Mouse (Mus musculus): ENCODE data around the gene Olfr944. TPM values are rescaled to one million over a fixed set of nuclear protein-coding genes. Genes with fewer than 3 reads are reported as not detected.

Gene Olfr944
- polyA plus RNA-seq (2014; fragmentation: Nextera tagmentation; extraction: Ambion mirVana) = not detected in 2 replicates

DNA sequence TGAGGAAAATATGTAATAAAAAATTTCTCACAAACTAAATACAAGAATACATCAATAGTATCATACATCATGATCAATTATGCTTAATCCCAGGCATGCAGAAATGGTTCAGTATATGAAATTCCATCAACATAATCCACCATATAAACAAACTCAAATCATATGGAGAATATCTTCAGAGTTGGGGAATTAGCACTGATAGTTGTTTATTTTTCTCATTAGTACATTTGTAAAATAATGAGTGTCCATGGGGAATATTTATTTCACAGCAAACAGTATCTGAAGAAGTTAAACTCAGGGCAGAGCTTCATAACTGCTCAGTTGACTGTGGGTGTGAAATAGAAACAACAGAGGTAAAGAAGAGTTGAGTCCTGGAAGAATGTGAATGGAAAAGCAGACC is at the start of gene Olfr944:
Gene Olfr944 (plus strand): TSS at position 301 of the 400 bp plus-strand sequence.
- ATAC-seq (replicated peaks; ENCODE audit: low FRiP score) = no peak

DNA sequence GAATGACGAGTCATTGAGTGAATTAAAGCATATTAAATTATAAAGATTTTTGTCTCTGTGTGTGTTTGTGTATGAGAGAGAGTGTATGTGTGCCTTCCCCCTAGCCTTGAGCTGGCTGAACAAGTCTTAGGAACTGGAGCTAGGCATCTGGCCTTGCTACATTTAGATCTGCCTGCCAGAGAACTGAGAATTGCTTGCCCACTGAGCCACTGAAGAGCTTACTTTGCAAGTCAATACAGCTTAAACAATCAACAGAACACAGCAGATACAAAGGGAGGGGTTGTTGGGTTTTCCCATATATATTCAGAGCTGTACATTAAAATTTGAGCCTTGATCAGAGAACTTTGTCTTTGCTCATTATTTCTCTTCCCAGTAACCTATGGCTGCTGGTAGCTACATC is 49.3 kb upstream of the Olfr944 start:
- Histone ChIP-seq H3K27me3 (replicated peaks; ENCODE audit: control insufficient read depth, insufficient read depth, low read length) (no peaks in the 10 kb centered on the region), H3K4me2 (no peak overlapping the region), H3K4me1 (replicated peaks; ENCODE audit: control insufficient read depth, insufficient read depth, low read length) (no peaks in the 10 kb centered on the region), H3K9ac (ENCODE audit: low read depth, low read length) (no peak overlapping the region), H3K36me3 (ENCODE audit: control insufficient read depth, insufficient read depth, low read length) (no peaks in the 10 kb centered on the region), H3K27ac (ENCODE audit: low read depth, low read length) (no peak overlapping the region), H3K9me3 (ENCODE audit: control insufficient read depth, low read length) (no peaks in the 10 kb centered on the region), H3K4me3 (ENCODE audit: low read depth, low read length) (no peak overlapping the region)
- 57% methylated on average over 1 of the region's 1 CpGs for WGBS
- no peak for ATAC-seq (replicated peaks; ENCODE audit: low FRiP score)
- no peak for DNase-seq (ENCODE audit: low spot score)

More for the DNA sequence above, at the start of gene Olfr944:
- Histone ChIP-seq H3K4me2 (no peak within 1 kb of the TSS), H3K27me3 (replicated peaks; ENCODE audit: control insufficient read depth, insufficient read depth, low read length) (no peaks in the 10 kb centered on the region), H3K4me3 (ENCODE audit: low read depth, low read length) (no peak within 1 kb of the TSS), H3K9ac (ENCODE audit: low read depth, low read length) (no peak within 1 kb of the TSS), H3K27ac (ENCODE audit: low read depth, low read length) (no peak within 1 kb of the TSS), H3K36me3 (ENCODE audit: control insufficient read depth, insufficient read depth, low read length) (no peaks in the 10 kb centered on the region), H3K4me1 (replicated peaks; ENCODE audit: control insufficient read depth, insufficient read depth, low read length) (no peaks in the 10 kb centered on the region), H3K9me3 (ENCODE audit: control insufficient read depth, low read length) (no peaks in the 10 kb centered on the region)
- no peak for DNase-seq (ENCODE audit: low spot score)

DNA sequence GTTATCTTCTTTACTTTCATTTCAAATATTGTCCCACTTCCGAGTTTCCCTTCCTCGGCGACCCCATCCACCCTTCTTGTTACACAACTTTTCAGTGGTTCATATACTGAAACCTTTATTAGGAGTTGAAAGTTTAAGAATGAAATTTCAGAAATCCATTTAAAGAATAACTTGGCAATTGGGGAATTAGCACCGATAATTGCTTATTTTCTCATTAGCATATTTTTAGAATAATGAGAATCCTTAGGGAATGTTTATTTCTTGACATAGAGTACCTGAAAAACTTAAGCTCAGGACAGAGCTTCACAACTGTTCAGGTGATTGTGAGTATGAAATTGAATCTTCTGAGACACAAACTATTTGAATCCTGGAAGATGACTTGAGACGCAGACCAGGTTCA is 35.7 kb upstream of the Olfr944 start, which contains the start of gene Olfr943:
Gene Olfr943 (plus strand): TSS at position 301 of the 400 bp plus-strand sequence.
- Histone ChIP-seq H3K9ac (ENCODE audit: low read depth, low read length) (no peak within 1 kb of the TSS), H3K27ac (ENCODE audit: low read depth, low read length) (no peak within 1 kb of the TSS), H3K9me3 (ENCODE audit: control insufficient read depth, low read length) (no peaks in the 10 kb centered on the region; the same call in 1 of the 2 replicates), H3K4me1 (replicated peaks; ENCODE audit: control insufficient read depth, insufficient read depth, low read length) (no peaks in the 10 kb centered on the region), H3K27me3 (replicated peaks; ENCODE audit: control insufficient read depth, insufficient read depth, low read length) (no peaks in the 10 kb centered on the region), H3K36me3 (ENCODE audit: control insufficient read depth, insufficient read depth, low read length) (no peaks in the 10 kb centered on the region), H3K4me3 (ENCODE audit: low read depth, low read length) (no peak within 1 kb of the TSS), H3K4me2 (no peak within 1 kb of the TSS)
- ATAC-seq (replicated peaks; ENCODE audit: low FRiP score) (no peak), DNase-seq (ENCODE audit: low spot score) (no peak)
- WGBS = 86% methylated on average over 5 of the region's 5 CpGs

DNA sequence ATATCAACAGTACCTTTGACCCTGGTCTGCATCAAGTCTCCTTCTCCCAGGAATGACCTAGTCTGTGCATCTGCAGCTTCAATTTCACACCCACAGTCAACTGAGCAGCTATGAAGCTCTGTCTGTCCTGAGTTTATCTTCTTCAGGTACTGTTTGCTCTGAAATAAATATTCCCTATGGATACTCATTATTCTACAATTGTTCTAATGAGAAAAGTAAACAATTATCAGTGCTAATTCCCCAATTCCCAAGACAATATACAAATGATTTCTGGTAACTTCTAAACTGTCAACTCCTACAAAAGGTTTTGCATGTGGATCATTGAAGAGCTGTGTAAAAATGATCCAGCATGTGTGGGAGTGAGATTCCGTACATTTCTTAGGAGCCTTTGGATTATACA is 48.2 kb downstream of the Olfr944 start, which contains the start of gene Olfr1537:
Gene Olfr1537 (minus strand): TSS at position 101 of the 400 bp plus-strand sequence.
- H3K9me3 ChIP-seq (ENCODE audit: control insufficient read depth, low read length) = no peaks in the 10 kb centered on the region
- ATAC-seq (replicated peaks; ENCODE audit: low FRiP score) = no peak

More for the DNA sequence above, 48.2 kb downstream of the Olfr944 start, which contains the start of gene Olfr1537:
- no peak within 1 kb of the TSS for H3K27ac ChIP-seq (ENCODE audit: low read depth, low read length)
- H3K9ac ChIP-seq (ENCODE audit: low read depth, low read length) = no peak within 1 kb of the TSS
- H3K4me3 ChIP-seq (ENCODE audit: low read depth, low read length) = no peak within 1 kb of the TSS
- H3K27me3 ChIP-seq (replicated peaks; ENCODE audit: control insufficient read depth, insufficient read depth, low read length) = no peaks in the 10 kb centered on the region
- 82% methylated on average over 1 of the region's 1 CpGs for WGBS
- no peak within 1 kb of the TSS for H3K4me2 ChIP-seq
- no peaks in the 10 kb centered on the region for H3K36me3 ChIP-seq (ENCODE audit: control insufficient read depth, insufficient read depth, low read length)
- no peaks in the 10 kb centered on the region for H3K4me1 ChIP-seq (replicated peaks; ENCODE audit: control insufficient read depth, insufficient read depth, low read length)
- no peak for DNase-seq (ENCODE audit: low spot score)

Other genes starting within 250 kb of the Olfr944 start
- not detected in 2 replicates for gene Olfr933, start 229.6 kb upstream of the Olfr944 start, polyA plus RNA-seq (2014; fragmentation: Nextera tagmentation; extraction: Ambion mirVana)
- gene Olfr934, start 213.6 kb upstream of the Olfr944 start, polyA plus RNA-seq (2014; fragmentation: Nextera tagmentation; extraction: Ambion mirVana) = not detected in 2 replicates
- not detected in 2 replicates for gene Olfr935, start 202.2 kb upstream of the Olfr944 start, polyA plus RNA-seq (2014; fragmentation: Nextera tagmentation; extraction: Ambion mirVana)
- gene Olfr146, start 178.5 kb upstream of the Olfr944 start, polyA plus RNA-seq (2014; fragmentation: Nextera tagmentation; extraction: Ambion mirVana) = not detected in 2 replicates
- not detected in 2 replicates for gene Olfr937, start 137.0 kb upstream of the Olfr944 start, polyA plus RNA-seq (2014; fragmentation: Nextera tagmentation; extraction: Ambion mirVana)
- gene Olfr938, start 123.0 kb upstream of the Olfr944 start, polyA plus RNA-seq (2014; fragmentation: Nextera tagmentation; extraction: Ambion mirVana) = not detected in 2 replicates
- gene Olfr27, start 73.8 kb upstream of the Olfr944 start, polyA plus RNA-seq (2014; fragmentation: Nextera tagmentation; extraction: Ambion mirVana) = not detected in 2 replicates
- gene Olfr943, start 35.6 kb upstream of the Olfr944 start, polyA plus RNA-seq (2014; fragmentation: Nextera tagmentation; extraction: Ambion mirVana) = not detected in 2 replicates
- not detected in 2 replicates for gene Olfr1537, start 48.1 kb downstream of the Olfr944 start, polyA plus RNA-seq (2014; fragmentation: Nextera tagmentation; extraction: Ambion mirVana)
- not detected in 2 replicates for gene Olfr945, start 74.9 kb downstream of the Olfr944 start, polyA plus RNA-seq (2014; fragmentation: Nextera tagmentation; extraction: Ambion mirVana)
- gene Olfr948, start 124.1 kb downstream of the Olfr944 start, polyA plus RNA-seq (2014; fragmentation: Nextera tagmentation; extraction: Ambion mirVana) = not detected in 2 replicates
- gene Olfr951, start 185.5 kb downstream of the Olfr944 start, polyA plus RNA-seq (2014; fragmentation: Nextera tagmentation; extraction: Ambion mirVana) = not detected in 2 replicates
- gene Olfr952, start 225.2 kb downstream of the Olfr944 start, polyA plus RNA-seq (2014; fragmentation: Nextera tagmentation; extraction: Ambion mirVana) = not detected in 2 replicates